Mouse (Mus musculus) embryonic facial prominence, embryonic 13.5 days (tissue): ENCODE results near the gene Gna14. TPM values are rescaled to one million over a fixed set of nuclear protein-coding genes. Genes with fewer than 3 reads are reported as not detected.

ENCODE experiments used
- ATAC-seq: fragments of 200-750 bp; cut with Nextera tagmentation; 2 replicates; pipeline ENCODE4 v1.8.0; 2017; ENCODE audit warnings: low read depth; ENCODE audit not compliant: insufficient number of reproducible peaks, insufficient read depth, low FRiP score, low TSS enrichment
- H3K27ac ChIP-seq: fragments of 300-500 bp; sonication (generic); 2 replicates; pipeline ENCODE4 v1.5.1; 2015; ENCODE audit warnings: moderate library complexity, mild to moderate bottlenecking, inconsistent platforms
- H3K27me3 ChIP-seq: fragments of 300-500 bp; sonication (generic); 2 replicates; pipeline ENCODE4 v1.6.1; 2015; ENCODE audit warnings: mild to moderate bottlenecking, inconsistent platforms
- H3K36me3 ChIP-seq: fragments of 300-500 bp; sonication (generic); 2 replicates; pipeline ENCODE4 v1.6.1; 2015; ENCODE audit warnings: mild to moderate bottlenecking, inconsistent platforms
- H3K4me1 ChIP-seq: fragments of 300-500 bp; sonication (generic); 2 replicates; pipeline ENCODE4 v1.6.1; 2015; ENCODE audit warnings: inconsistent platforms
- H3K4me2 ChIP-seq: fragments of 300-500 bp; sonication (generic); 2 replicates; pipeline ENCODE4 v1.6.1; 2015; ENCODE audit warnings: moderate library complexity, mild to moderate bottlenecking, inconsistent platforms
- H3K4me3 ChIP-seq: fragments of 300-500 bp; sonication (generic); 2 replicates; pipeline ENCODE4 v1.5.1; 2015; ENCODE audit warnings: mild to moderate bottlenecking, inconsistent platforms
- H3K9ac ChIP-seq: fragments of 300-500 bp; sonication (generic); 2 replicates; pipeline ENCODE4 v1.6.1; 2015; ENCODE audit warnings: mild to moderate bottlenecking, inconsistent platforms
- H3K9me3 ChIP-seq: fragments of 300-500 bp; sonication (generic); 2 replicates; pipeline ENCODE4 v1.6.1; 2016; ENCODE audit warnings: inconsistent platforms
- WGBS: fragments of 180-500 bp; shearing (Covaris S2); methylation state at CpG from one replicate; pipeline ENCODE4 v1.1.7; 2015; ENCODE audit warnings: mixed read lengths; 5-methylcytosine and 5-hydroxymethylcytosine counted together
- polyA plus RNA-seq: library from polyadenylated mRNA; unstranded; fragments of >200 nt; fragmentation: Nextera tagmentation; extraction: Ambion mirVana; gene quantifications from 2 replicates; pipeline ENCODE4 v1.2.1, GENCODE M21; 2015

Gene Gna14
- 2.5 and 2.6 TPM in 2 replicates for polyA plus RNA-seq

DNA sequence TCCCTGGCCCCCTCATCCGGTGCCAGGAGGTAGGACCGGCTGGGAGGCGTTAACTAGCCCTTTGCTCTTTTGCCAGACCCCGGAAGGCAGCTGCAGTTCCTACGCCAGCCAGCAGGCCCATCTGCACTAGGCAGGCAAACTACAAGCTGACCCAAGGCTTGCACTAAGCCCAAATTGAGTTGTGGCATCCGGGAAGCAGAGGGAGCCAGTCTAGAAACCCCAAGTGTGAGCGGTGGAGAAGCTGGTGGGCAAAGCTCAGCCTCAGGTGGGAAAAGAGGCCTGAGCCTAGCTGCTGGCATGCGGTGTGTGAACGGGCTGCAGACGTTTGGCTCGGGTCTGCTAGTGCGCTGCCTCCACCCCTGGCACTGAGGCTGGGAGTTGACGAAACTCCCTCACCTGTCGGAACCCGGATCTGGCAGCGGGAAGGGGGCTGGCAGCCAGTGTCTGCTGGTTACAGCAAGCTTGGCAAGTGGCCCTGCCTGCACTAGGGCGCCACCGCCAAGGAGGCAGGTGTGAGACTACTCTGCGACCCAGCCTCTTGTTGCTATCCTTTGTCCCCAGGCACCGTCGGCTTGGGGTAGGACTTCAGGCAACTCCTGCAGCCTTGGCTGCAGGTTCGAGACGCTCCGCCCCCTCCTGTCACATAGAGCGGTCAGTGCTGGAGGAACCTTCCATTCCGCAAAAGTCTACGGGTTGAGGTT, at the start of gene Gna14:
TSS of gene Gna14 (plus strand) at position 232 of the 701 bp plus-strand sequence.
- peak within 1 kb of the TSS; percentile 80 for H3K4me2 ChIP-seq
- peak within 1 kb of the TSS; percentile 53 for H3K9ac ChIP-seq
- H3K36me3 ChIP-seq: no peaks in the 10 kb centered on the region
- no peak within 1 kb of the TSS for H3K27ac ChIP-seq
- H3K9me3 ChIP-seq: no peaks in the 10 kb centered on the region
- H3K27me3 ChIP-seq: peaks cover 56% of the 10 kb centered on the region
- H3K4me1 ChIP-seq: peaks cover 33% of the 10 kb centered on the region
- peak within 1 kb of the TSS; percentile 46 for H3K4me3 ChIP-seq
- WGBS: under 1% methylated on average over 27 of the region's 27 CpGs
- peak; percentile 56 for ATAC-seq

DNA sequence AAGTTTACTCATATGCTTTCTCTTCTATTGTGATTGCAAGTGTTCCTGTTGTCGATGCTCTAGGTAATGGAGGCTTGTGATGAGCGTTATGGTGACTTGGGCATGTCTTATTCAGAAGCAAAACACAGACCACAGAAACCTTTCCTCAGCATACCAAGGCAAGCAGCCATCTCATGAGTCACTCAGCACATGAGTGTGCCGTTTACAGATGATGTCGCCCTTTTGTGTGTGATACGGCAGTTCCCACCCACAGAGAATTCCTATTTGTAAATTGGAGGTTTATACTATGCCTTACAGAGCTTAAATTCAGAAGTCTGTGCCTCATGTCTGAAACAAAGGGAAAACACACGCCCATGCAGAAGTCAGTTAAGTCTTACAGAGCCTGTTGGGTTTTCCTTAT, 49.0 kb upstream of the Gna14 start:
- H3K9me3 ChIP-seq: no peaks in the 10 kb centered on the region
- no peak overlapping the region for H3K9ac ChIP-seq
- H3K4me3 ChIP-seq: no peak overlapping the region
- H3K27ac ChIP-seq: no peak overlapping the region
- peaks cover 11% of the 10 kb centered on the region for H3K36me3 ChIP-seq
- whole genome bisulfite sequencing: 81% methylated on average over 6 of the region's 6 CpGs
- no peak for ATAC-seq
- H3K4me2 ChIP-seq: no peak overlapping the region
- H3K4me1 ChIP-seq: 0 out of 2 replicates have a peak, but pooled peaks cover 8% of the 10 kb centered on the region
- H3K27me3 ChIP-seq: no peaks in the 10 kb centered on the region

GRCm38 (mm10) chr19:16390192-16390795, 45.3 kb upstream of the Gna14 start:
- H3K4me1 ChIP-seq: 0 out of 2 replicates have a peak, but pooled peaks cover 8% of the 10 kb centered on the region
- H3K9me3 ChIP-seq: no peaks in the 10 kb centered on the region
- 89% methylated on average over 6 of the region's 6 CpGs for WGBS
- H3K4me2 ChIP-seq: no peak overlapping the region
- no peak overlapping the region for H3K27ac ChIP-seq
- H3K36me3 ChIP-seq: peaks cover 11% of the 10 kb centered on the region; the same call in 1 of the 2 replicates
- no peak for ATAC-seq
- H3K4me3 ChIP-seq: no peak overlapping the region
- no peak overlapping the region for H3K9ac ChIP-seq
- H3K27me3 ChIP-seq: no peaks in the 10 kb centered on the region

DNA sequence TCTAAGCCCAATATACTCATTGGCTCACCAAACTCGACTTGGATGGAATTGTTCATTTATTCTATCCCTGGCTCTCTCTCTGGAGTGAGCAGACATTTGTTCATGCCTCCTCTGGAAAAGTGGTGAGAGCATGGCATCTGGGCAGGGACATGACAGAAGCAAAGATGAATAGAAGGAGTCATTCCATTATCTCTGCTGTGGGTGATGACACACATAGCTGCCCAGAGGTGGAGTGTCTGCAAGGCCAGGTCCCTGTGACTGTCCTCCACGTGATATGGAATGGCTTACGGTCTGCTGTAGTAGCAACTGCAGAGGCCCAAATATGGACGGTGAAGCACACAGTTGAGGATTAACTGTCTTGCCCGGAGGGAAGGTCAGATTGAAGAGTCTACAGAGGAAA, 41.2 kb upstream of the Gna14 start:
- H3K36me3 ChIP-seq: 0 out of 2 replicates have a peak, but pooled peaks cover 4% of the 10 kb centered on the region
- no peak overlapping the region for H3K9ac ChIP-seq
- H3K4me3 ChIP-seq: no peak overlapping the region
- ATAC-seq: no peak
- H3K27me3 ChIP-seq: no peaks in the 10 kb centered on the region
- no peaks in the 10 kb centered on the region for H3K4me1 ChIP-seq
- H3K4me2 ChIP-seq: no peak overlapping the region
- H3K27ac ChIP-seq: no peak overlapping the region
- H3K9me3 ChIP-seq: no peaks in the 10 kb centered on the region
- 88% methylated on average over 5 of the region's 5 CpGs for WGBS

GRCm38 (mm10) chr19:16403101-16403500, 32.5 kb upstream of the Gna14 start:
- Histone ChIP-seq H3K4me1 (no peaks in the 10 kb centered on the region), H3K27ac (no peak overlapping the region), H3K4me3 (no peak overlapping the region), H3K27me3 (no peaks in the 10 kb centered on the region), H3K9ac (no peak overlapping the region), H3K36me3 (no peaks in the 10 kb centered on the region), H3K4me2 (no peak overlapping the region), H3K9me3 (no peaks in the 10 kb centered on the region)
- 65% methylated on average over 6 of the region's 6 CpGs for WGBS
- ATAC-seq: no peak

DNA sequence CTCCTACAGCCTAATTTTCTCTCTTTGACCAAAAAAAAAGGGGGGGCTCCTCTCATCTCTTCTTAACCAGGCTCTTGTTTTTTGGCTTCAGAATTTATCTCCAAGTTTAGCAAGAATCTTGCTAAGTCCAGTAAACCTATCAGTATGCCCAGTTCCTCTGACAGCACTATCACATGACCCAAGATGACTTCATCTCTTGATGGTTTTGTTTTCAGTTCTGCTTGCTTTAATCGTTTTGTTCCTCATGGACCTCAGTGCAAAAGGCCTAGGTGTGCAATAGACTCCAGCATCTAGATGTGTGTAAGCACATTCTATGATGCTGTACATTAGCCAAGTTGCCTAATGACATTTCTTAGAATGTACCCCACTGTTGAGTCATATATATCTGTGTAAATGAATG, 27.8 kb upstream of the Gna14 start:
- Histone ChIP-seq H3K36me3 (no peaks in the 10 kb centered on the region), H3K9me3 (no peaks in the 10 kb centered on the region), H3K27me3 (no peaks in the 10 kb centered on the region), H3K4me1 (no peaks in the 10 kb centered on the region), H3K4me3 (no peak overlapping the region), H3K9ac (no peak overlapping the region), H3K4me2 (no peak overlapping the region), H3K27ac (no peak overlapping the region)
- ATAC-seq: no peak
- WGBS: 69% methylated on average over 1 of the region's 1 CpGs

GRCm38 (mm10) chr19:16411302-16411701, 24.3 kb upstream of the Gna14 start:
- ATAC-seq: no peak
- Histone ChIP-seq H3K4me2 (no peak overlapping the region), H3K9me3 (no peaks in the 10 kb centered on the region), H3K27me3 (no peaks in the 10 kb centered on the region), H3K36me3 (no peaks in the 10 kb centered on the region), H3K4me3 (no peak overlapping the region), H3K4me1 (no peaks in the 10 kb centered on the region), H3K9ac (no peak overlapping the region), H3K27ac (no peak overlapping the region)

GRCm38 (mm10) chr19:16418086-16418663, 17.4 kb upstream of the Gna14 start:
- Histone ChIP-seq H3K36me3 (no peaks in the 10 kb centered on the region), H3K4me3 (no peak overlapping the region)
- WGBS: 79% methylated on average over 5 of the region's 5 CpGs

GRCm38 (mm10) chr19:16425596-16425995, 10.0 kb upstream of the Gna14 start:
- ATAC-seq: no peak
- WGBS: 71% methylated on average over 2 of the region's 2 CpGs
- H3K4me3 ChIP-seq: no peak overlapping the region

More at GRCm38 (mm10) chr19:16418086-16418663, 17.4 kb upstream of the Gna14 start:
- Histone ChIP-seq H3K27me3 (no peaks in the 10 kb centered on the region), H3K4me1 (no peaks in the 10 kb centered on the region), H3K27ac (no peak overlapping the region), H3K9me3 (no peaks in the 10 kb centered on the region), H3K4me2 (no peak overlapping the region), H3K9ac (no peak overlapping the region)
- ATAC-seq: no peak

GRCm38 (mm10) chr19:16431368-16431767, 4.2 kb upstream of the Gna14 start:
- Histone ChIP-seq H3K4me2 (no peak overlapping the region), H3K9ac (no peak overlapping the region), H3K27ac (no peak overlapping the region), H3K27me3 (peaks cover 30% of the 10 kb centered on the region), H3K9me3 (peaks cover 14% of the 10 kb centered on the region), H3K4me3 (no peak overlapping the region), H3K4me1 (peaks cover 15% of the 10 kb centered on the region), H3K36me3 (no peaks in the 10 kb centered on the region)
- 85% methylated on average over 8 of the region's 8 CpGs for WGBS
- ATAC-seq: no peak

More at GRCm38 (mm10) chr19:16425596-16425995, 10.0 kb upstream of the Gna14 start:
- Histone ChIP-seq H3K9ac (no peak overlapping the region), H3K36me3 (no peaks in the 10 kb centered on the region), H3K9me3 (peaks cover 14% of the 10 kb centered on the region), H3K27me3 (no peaks in the 10 kb centered on the region), H3K4me1 (no peaks in the 10 kb centered on the region), H3K27ac (no peak overlapping the region), H3K4me2 (no peak overlapping the region)

DNA sequence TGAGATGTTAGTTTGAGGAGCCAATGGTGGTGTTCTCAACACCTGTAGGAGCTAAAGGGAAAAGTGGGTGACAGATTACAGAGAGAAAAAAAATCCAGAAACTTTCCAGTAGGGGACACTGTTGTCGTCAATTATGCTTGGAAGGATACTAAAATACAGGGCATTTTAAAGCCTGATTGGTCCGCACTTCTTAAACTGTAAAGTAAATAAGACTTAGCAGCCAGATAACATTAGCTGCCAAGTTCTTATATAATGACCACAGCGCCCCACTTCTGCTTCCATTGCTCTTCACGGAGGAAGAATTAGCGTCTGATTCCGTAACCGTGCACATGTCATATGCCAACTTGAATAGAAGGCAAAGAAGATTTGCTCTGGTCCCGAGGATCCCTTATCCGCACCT, 683 bp upstream of the Gna14 start:
- no peak for ATAC-seq
- Histone ChIP-seq H3K27me3 (peaks cover 55% of the 10 kb centered on the region), H3K9ac (no peak overlapping the region), H3K4me2 (peak overlapping the region; percentile 80), H3K9me3 (no peaks in the 10 kb centered on the region), H3K27ac (no peak overlapping the region), H3K36me3 (no peaks in the 10 kb centered on the region), H3K4me3 (peak overlapping the region; percentile 46), H3K4me1 (peaks cover 29% of the 10 kb centered on the region)
- 26% methylated on average over 9 of the region's 9 CpGs for WGBS
